Mouse (Mus musculus): ENCODE measurements around the gene Zfp764.

- TF ChIP-seq CTCF (IDR thresholded peaks at IDR 0.05; ENCODE audit: extremely low read depth, insufficient read length, insufficient replicate concordance, low read depth, low read length) (no peak), POLR2A (IDR thresholded peaks at IDR 0.05; ENCODE audit: low read depth, low read length) (no peak; the same call in 1 of the 2 replicates)
Measured at GRCm38 (mm10) chr7:127393157-127393943, 13.3 kb downstream of the Zfp764 start, which contains the start of gene E430018J23Rik.
